Mouse (Mus musculus) myocyte (in vitro differentiated cells): Measurements from ENCODE around the gene Sult2b1. TPM values are rescaled to one million over a fixed set of nuclear protein-coding genes. Genes with fewer than 3 reads are reported as not detected.

Source experiments
- H3K27me3 ChIP-seq: one replicate; pipeline ENCODE4 v1.6.1; 2011; ENCODE audit not compliant: control insufficient read depth, insufficient read depth, insufficient read length
- H3K36me3 ChIP-seq: one replicate; pipeline ENCODE4 v1.6.1; 2011; ENCODE audit not compliant: control insufficient read depth, insufficient read depth
- H3K4me2 ChIP-seq: one replicate; pipeline ENCODE4 v1.6.1; 2011; ENCODE audit warnings: low read depth, control low read depth
- H3K4me3 ChIP-seq: one replicate; pipeline ENCODE4 v1.5.1; 2011; ENCODE audit warnings: mild to moderate bottlenecking, control low read depth, moderate library complexity
- H3K79me2 ChIP-seq: one replicate; pipeline ENCODE4 v1.6.1; 2011; ENCODE audit not compliant: control insufficient read depth, insufficient read depth
- H3ac ChIP-seq: one replicate; pipeline ENCODE4 v1.6.1; 2011; ENCODE audit not compliant: control insufficient read depth, insufficient read length
- CEBPB ChIP-seq: IDR thresholded peaks from 2 replicates; pipeline ENCODE4 v1.6.1; 2011; ENCODE audit warnings: mild to moderate bottlenecking, moderate library complexity; ENCODE audit not compliant: poor library complexity, insufficient read depth, severe bottlenecking
- E2F4 ChIP-seq: IDR thresholded peaks from one replicate; pipeline ENCODE4 v1.6.1; 2011; ENCODE audit warnings: mild to moderate bottlenecking, control low read depth, moderate library complexity; ENCODE audit not compliant: insufficient read depth
- MAX ChIP-seq: IDR thresholded peaks from one replicate; pipeline ENCODE4 v1.6.1; 2011; ENCODE audit warnings: low read depth, mild to moderate bottlenecking, control low read depth
- MYOD1 ChIP-seq, 3 experiments: IDR thresholded peaks; one replicate each; pipeline ENCODE4 v1.6.1; 2011; ENCODE audit warnings: control low read depth in 2 of 3, low read depth in 2 of 3, mild to moderate bottlenecking in 2 of 3, moderate library complexity in 1 of 3; ENCODE audit not compliant: insufficient read length in 2 of 3, control insufficient read depth in 1 of 3
- MYOG ChIP-seq, 3 experiments: IDR thresholded peaks; one replicate each; pipeline ENCODE4 v1.6.1; 2011; ENCODE audit warnings: control low read depth in 2 of 3, low read depth in 2 of 3, mild to moderate bottlenecking in 2 of 3; ENCODE audit not compliant: insufficient read length in 2 of 3, control insufficient read depth in 1 of 3, insufficient read depth in 1 of 3
- POLR2A ChIP-seq: IDR thresholded peaks from one replicate; pipeline ENCODE4 v1.6.1; 2011; ENCODE audit warnings: low read depth, mild to moderate bottlenecking, control low read depth, moderate library complexity; ENCODE audit not compliant: insufficient read length
- POLR2AphosphoS2 ChIP-seq: IDR thresholded peaks from one replicate; pipeline ENCODE4 v1.6.1; 2011; ENCODE audit warnings: low read depth, control low read depth; ENCODE audit not compliant: insufficient read length
- REST ChIP-seq: IDR thresholded peaks from one replicate; pipeline ENCODE4 v1.6.1; 2011; ENCODE audit warnings: mild to moderate bottlenecking, control low read depth, moderate library complexity; ENCODE audit not compliant: insufficient read depth, insufficient read length
- SRF ChIP-seq: IDR thresholded peaks from one replicate; pipeline ENCODE4 v1.6.1; 2011; ENCODE audit warnings: low read depth; ENCODE audit not compliant: control insufficient read depth, insufficient read length
- TCF12 ChIP-seq: IDR thresholded peaks from one replicate; pipeline ENCODE4 v1.6.1; 2011; ENCODE audit warnings: mild to moderate bottlenecking, control low read depth; ENCODE audit not compliant: poor library complexity, insufficient read depth, severe bottlenecking
- TCF3 ChIP-seq: IDR thresholded peaks from one replicate; pipeline ENCODE4 v1.6.1; 2011; ENCODE audit warnings: low read depth, control low read depth; ENCODE audit not compliant: insufficient read length
- USF1 ChIP-seq: IDR thresholded peaks from one replicate; pipeline ENCODE4 v1.6.1; 2011; ENCODE audit warnings: low read depth, mild to moderate bottlenecking, control low read depth, moderate library complexity
- polyA plus RNA-seq: library from polyadenylated mRNA; unstranded; fragments of >200 nt; fragmentation: generic; extraction: Trizol; gene quantifications from one replicate; pipeline ENCODE4 v1.2.1, GENCODE M21; 2012; ENCODE audit warnings: missing spikeins

The Sult2b1 gene
- polyA plus RNA-seq, 1 experiment, result 0.47 TPM

GRCm38 (mm10) chr7:45750162-45750561 is 34.3 kb downstream of the Sult2b1 start:
- Histone ChIP-seq H3ac (no peak overlapping the region), H3K79me2 (no peaks in the 10 kb centered on the region), H3K27me3 (no peaks in the 10 kb centered on the region), H3K4me2 (no peak overlapping the region), H3K4me3 (no peak overlapping the region), H3K36me3 (no peaks in the 10 kb centered on the region)
- TF ChIP-seq E2F4, result no peak
- no peak for TF ChIP-seq CEBPB
- TF ChIP-seq REST, result no peak
- no peak for TF ChIP-seq TCF12
- TF ChIP-seq TCF3, result no peak
- TF ChIP-seq POLR2AphosphoS2, result no peak
- TF ChIP-seq MYOD1 (IDR thresholded peaks at IDR 0.05; ENCODE audit: control insufficient read depth in 1 of 3, insufficient read length in 2 of 3, low read depth in 2 of 3), result no peak
- TF ChIP-seq USF1, result no peak
- TF ChIP-seq MYOG (IDR thresholded peaks at IDR 0.05; ENCODE audit: control insufficient read depth in 1 of 3, insufficient read depth in 1 of 3, insufficient read length in 2 of 3, low read depth in 2 of 3), result no peak
- TF ChIP-seq POLR2A, result no peak
- TF ChIP-seq MAX, result no peak
- no peak for TF ChIP-seq SRF

GRCm38 (mm10) chr7:45749401-45749800 is 35.1 kb downstream of the Sult2b1 start:
- Histone ChIP-seq H3K4me2 (no peak overlapping the region), H3K4me3 (no peak overlapping the region), H3K27me3 (no peaks in the 10 kb centered on the region), H3ac (no peak overlapping the region), H3K79me2 (no peaks in the 10 kb centered on the region), H3K36me3 (no peaks in the 10 kb centered on the region)
- TF ChIP-seq MYOG (IDR thresholded peaks at IDR 0.05; ENCODE audit: control insufficient read depth in 1 of 3, insufficient read depth in 1 of 3, insufficient read length in 2 of 3, low read depth in 2 of 3), result peak in 1 of 3 experiments; percentile 47
- TF ChIP-seq MYOD1 (IDR thresholded peaks at IDR 0.05; ENCODE audit: control insufficient read depth in 1 of 3, insufficient read length in 2 of 3, low read depth in 2 of 3), result peak in 1 of 3 experiments; percentile 21
- TF ChIP-seq MAX, result no peak

GRCm38 (mm10) chr7:45748110-45748509 is 36.4 kb downstream of the Sult2b1 start:
- Histone ChIP-seq H3K4me3 (no peak overlapping the region), H3K36me3 (no peaks in the 10 kb centered on the region), H3K27me3 (no peaks in the 10 kb centered on the region), H3K4me2 (no peak overlapping the region), H3ac (no peak overlapping the region), H3K79me2 (no peaks in the 10 kb centered on the region)
- TF ChIP-seq TCF12 (no peak), MYOG (IDR thresholded peaks at IDR 0.05; ENCODE audit: control insufficient read depth in 1 of 3, insufficient read depth in 1 of 3, insufficient read length in 2 of 3, low read depth in 2 of 3) (no peak)

- TF ChIP-seq CEBPB (no peak), E2F4 (no peak), POLR2AphosphoS2 (no peak), POLR2A (no peak), REST (no peak), MYOD1 (IDR thresholded peaks at IDR 0.05; ENCODE audit: control insufficient read depth in 1 of 3, insufficient read length in 2 of 3, low read depth in 2 of 3) (no peak), MYOG (IDR thresholded peaks at IDR 0.05; ENCODE audit: control insufficient read depth in 1 of 3, insufficient read depth in 1 of 3, insufficient read length in 2 of 3, low read depth in 2 of 3) (no peak), TCF12 (no peak), USF1 (no peak), SRF (no peak), TCF3 (no peak), MAX (no peak)
- no peaks in the 10 kb centered on the region for H3K79me2 ChIP-seq
- no peak overlapping the region for H3ac ChIP-seq
- H3K4me2 ChIP-seq, result no peak overlapping the region
- H3K36me3 ChIP-seq, result no peaks in the 10 kb centered on the region
- no peak overlapping the region for H3K4me3 ChIP-seq
- H3K27me3 ChIP-seq, result no peaks in the 10 kb centered on the region
Observed at GRCm38 (mm10) chr7:45747450-45747849, 37.0 kb downstream of the Sult2b1 start.

GRCm38 (mm10) chr7:45746518-45746917 is 38.0 kb downstream of the Sult2b1 start:
- Histone ChIP-seq H3K4me3 (no peak overlapping the region), H3K36me3 (no peaks in the 10 kb centered on the region), H3K27me3 (no peaks in the 10 kb centered on the region), H3K4me2 (no peak overlapping the region), H3K79me2 (no peaks in the 10 kb centered on the region), H3ac (no peak overlapping the region)
- TF ChIP-seq POLR2AphosphoS2, result no peak
- TF ChIP-seq TCF12, result no peak
- TF ChIP-seq MYOG (IDR thresholded peaks at IDR 0.05; ENCODE audit: control insufficient read depth in 1 of 3, insufficient read depth in 1 of 3, insufficient read length in 2 of 3, low read depth in 2 of 3), result no peak
- TF ChIP-seq USF1, result no peak
- TF ChIP-seq MYOD1 (IDR thresholded peaks at IDR 0.05; ENCODE audit: control insufficient read depth in 1 of 3, insufficient read length in 2 of 3, low read depth in 2 of 3), result no peak
- TF ChIP-seq MAX, result no peak
- no peak for TF ChIP-seq REST
- no peak for TF ChIP-seq SRF
- no peak for TF ChIP-seq E2F4
- no peak for TF ChIP-seq TCF3
